Mouse (Mus musculus): ENCODE results near the gene Tox4. TPM values are rescaled to one million over a fixed set of nuclear protein-coding genes. Genes with fewer than 3 reads are reported as not detected.

Tox4 gene
- polyA plus RNA-seq, 1 experiment from 2014 or later, result 36.9 TPM

DNA sequence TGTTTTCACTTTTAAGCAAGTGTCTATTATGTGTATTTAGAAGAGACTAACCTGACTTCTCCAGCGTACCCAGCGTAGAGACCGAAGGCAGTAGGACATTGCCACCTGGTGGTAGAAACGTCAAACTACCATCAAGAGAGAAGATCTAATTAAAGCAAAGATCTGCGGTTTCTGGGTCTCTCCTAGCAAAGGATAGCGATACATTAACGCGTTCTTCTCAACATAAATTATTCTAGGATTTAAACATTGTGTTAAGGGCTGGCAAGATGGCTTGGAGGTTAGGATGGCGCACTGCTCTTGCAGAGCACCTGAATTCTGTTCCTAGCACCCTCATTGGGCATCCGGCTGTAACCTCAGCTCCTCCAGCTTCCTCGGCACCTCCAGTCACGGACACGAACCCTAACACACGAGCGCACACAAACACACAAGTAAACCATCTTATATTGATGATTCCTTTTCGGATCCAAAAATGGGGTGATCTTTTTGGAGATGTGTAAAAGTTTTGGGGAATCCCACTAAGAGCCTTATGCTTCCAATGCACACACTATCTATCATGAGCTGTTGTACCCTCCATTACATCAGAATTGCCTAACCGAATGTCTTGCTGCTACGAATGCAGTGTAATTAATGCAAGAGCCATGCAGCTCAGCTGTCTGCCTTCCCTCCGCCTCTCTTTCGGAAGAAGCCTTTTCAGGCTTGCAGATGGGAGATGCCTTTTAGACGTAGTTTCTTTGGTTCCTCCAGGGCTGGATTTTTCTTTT lies 60.0 kb downstream of the Tox4 start:
- no peak overlapping the region for H3K27ac ChIP-seq (replicated peaks; ENCODE audit: low read depth, low read length)
- H3K4me2 ChIP-seq (ENCODE audit: low read depth, low read length), result peak overlapping the region; percentile 47
- H3K36me3 ChIP-seq (ENCODE audit: control insufficient read depth, insufficient read depth, low read length), result no peaks in the 10 kb centered on the region
- no peak overlapping the region; the same call in 1 of the 2 replicates for H3K9ac ChIP-seq (ENCODE audit: low read depth, low read length)
- H3K4me1 ChIP-seq (ENCODE audit: control insufficient read depth, insufficient read depth, low read length), result no peaks in the 10 kb centered on the region
- H3K9me3 ChIP-seq (ENCODE audit: control insufficient read depth, low read length), result no peaks in the 10 kb centered on the region
- H3K4me3 ChIP-seq (ENCODE audit: low read depth, low read length), result peak overlapping the region; percentile 16; the same call in 1 of the 2 replicates
- H3K27me3 ChIP-seq (replicated peaks; ENCODE audit: control insufficient read depth, insufficient read depth, low read length), result no peaks in the 10 kb centered on the region
- WGBS, result 26% methylated on average over 21 of the region's 21 CpGs
- ATAC-seq (ENCODE audit: low read depth) (peak; percentile 76; the same call in 1 of the 2 replicates), DNase-seq (ENCODE audit: low spot score) (peak; percentile 89)

DNA sequence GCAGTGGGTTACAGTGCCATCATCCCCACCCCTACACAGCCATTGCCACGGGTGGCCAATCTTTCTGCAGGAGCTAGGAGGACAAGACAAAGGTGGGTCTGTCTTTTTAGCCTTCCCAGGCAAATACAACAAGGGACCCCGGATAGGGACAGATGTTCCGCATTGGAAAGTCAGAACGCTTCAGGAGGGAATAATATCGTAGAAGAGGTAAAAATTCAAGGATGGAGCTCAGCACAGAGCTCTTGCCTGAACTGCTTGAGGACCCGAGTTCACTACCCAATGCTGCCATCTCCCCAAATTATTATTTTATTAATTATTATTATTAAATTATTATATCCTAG lies 60.5 kb downstream of the Tox4 start:
- Histone ChIP-seq H3K36me3 (ENCODE audit: control insufficient read depth, insufficient read depth, low read length) (no peaks in the 10 kb centered on the region), H3K27me3 (replicated peaks; ENCODE audit: control insufficient read depth, insufficient read depth, low read length) (no peaks in the 10 kb centered on the region), H3K9ac (ENCODE audit: low read depth, low read length) (no peak overlapping the region), H3K4me1 (ENCODE audit: control insufficient read depth, insufficient read depth, low read length) (no peaks in the 10 kb centered on the region), H3K4me3 (ENCODE audit: low read depth, low read length) (no peak overlapping the region), H3K4me2 (ENCODE audit: low read depth, low read length) (no peak overlapping the region), H3K27ac (replicated peaks; ENCODE audit: low read depth, low read length) (no peak overlapping the region), H3K9me3 (ENCODE audit: control insufficient read depth, low read length) (0 out of 2 replicates have a peak, but pooled peaks cover 5% of the 10 kb centered on the region)
- ATAC-seq (ENCODE audit: low read depth) (no peak), DNase-seq (ENCODE audit: low spot score) (no peak)
- WGBS, result 67% methylated on average over 6 of the region's 6 CpGs

Other genes with a start within 250 kb of the Tox4 start
- not detected in 2 replicates for gene Olfr221, start 236.7 kb upstream of the Tox4 start, polyA plus RNA-seq (2014; fragmentation: Nextera tagmentation; extraction: Ambion mirVana)
- gene Hnrnpc, start 175.1 kb upstream of the Tox4 start, polyA plus RNA-seq (2014; fragmentation: Nextera tagmentation; extraction: Ambion mirVana), result 498 and 515 TPM in 2 replicates
- 46.7 and 47.0 TPM in 2 replicates for gene Rpgrip1, start 168.4 kb upstream of the Tox4 start, polyA plus RNA-seq (2014; fragmentation: Nextera tagmentation; extraction: Ambion mirVana)
- gene Supt16, start 81.7 kb upstream of the Tox4 start, polyA plus RNA-seq (2014; fragmentation: Nextera tagmentation; extraction: Ambion mirVana), result 48.7 and 60.0 TPM in 2 replicates
- 35.5 and 42.9 TPM in 2 replicates for gene Chd8, start 21.4 kb upstream of the Tox4 start, polyA plus RNA-seq (2014; fragmentation: Nextera tagmentation; extraction: Ambion mirVana)
- gene Rab2b, start 399 bp downstream of the Tox4 start, polyA plus RNA-seq (2014; fragmentation: Nextera tagmentation; extraction: Ambion mirVana), result 17.3 and 19.9 TPM in 2 replicates
- gene Mettl3, start 26.0 kb downstream of the Tox4 start, polyA plus RNA-seq (2014; fragmentation: Nextera tagmentation; extraction: Ambion mirVana), result 27.0 and 36.8 TPM in 2 replicates
- gene Sall2, start 49.6 kb downstream of the Tox4 start, polyA plus RNA-seq (2014; fragmentation: Nextera tagmentation; extraction: Ambion mirVana), result 18.1 and 19.4 TPM in 2 replicates
- gene Olfr1513, start 77.3 kb downstream of the Tox4 start, polyA plus RNA-seq (2014; fragmentation: Nextera tagmentation; extraction: Ambion mirVana), result 0.14 and 0.18 TPM in 2 replicates
- 0.10 TPM in 1 of 2 replicates, not detected in the other for gene Olfr1512, start 100.0 kb downstream of the Tox4 start, polyA plus RNA-seq (2014; fragmentation: Nextera tagmentation; extraction: Ambion mirVana)
- not detected in 2 replicates for gene Olfr1511, start 118.2 kb downstream of the Tox4 start, polyA plus RNA-seq (2014; fragmentation: Nextera tagmentation; extraction: Ambion mirVana)
- gene Olfr1510, start 135.2 kb downstream of the Tox4 start, polyA plus RNA-seq (2014; fragmentation: Nextera tagmentation; extraction: Ambion mirVana), result not detected in 2 replicates
- gene Olfr1509, start 163.8 kb downstream of the Tox4 start, polyA plus RNA-seq (2014; fragmentation: Nextera tagmentation; extraction: Ambion mirVana), result not detected in 2 replicates
- gene Olfr1508, start 188.3 kb downstream of the Tox4 start, polyA plus RNA-seq (2014; fragmentation: Nextera tagmentation; extraction: Ambion mirVana), result not detected in 2 replicates
- 0.25 TPM in 1 of 2 replicates, not detected in the other for gene Olfr1507, start 216.6 kb downstream of the Tox4 start, polyA plus RNA-seq (2014; fragmentation: Nextera tagmentation; extraction: Ambion mirVana)